Mouse (Mus musculus) liver, embryonic 14.5 days (tissue): Measurements from ENCODE around the gene Sh3pxd2b.

ENCODE experiments used
- CTCF ChIP-seq: IDR thresholded peaks from 2 replicates; pipeline ENCODE4 v1.5.1; 2016; ENCODE audit warnings: antibody characterized with exemption, low read depth, control low read depth
- EP300 ChIP-seq: IDR thresholded peaks from 2 replicates; pipeline ENCODE4 v1.6.1; 2016; ENCODE audit warnings: antibody characterized with exemption, low read depth

GRCm38 (mm10) chr11:32368986-32369385, 21.4 kb downstream of the Sh3pxd2b start:
- no peak for TF ChIP-seq CTCF
- no peak for TF ChIP-seq EP300
